Mouse (Mus musculus) regulatory T cell (primary cell): ENCODE measurements around the gene Ndrg3.

ENCODE experiments used
- in situ Hi-C: fragments of 300-600 bp; cut with MboI, MseI; formaldehyde crosslinking; loops from one replicate; pipeline ENCODE4 v1.15.1; 2025; ENCODE audit warnings: high pct_unique_total_duplicates

The Ndrg3 gene

DNA sequence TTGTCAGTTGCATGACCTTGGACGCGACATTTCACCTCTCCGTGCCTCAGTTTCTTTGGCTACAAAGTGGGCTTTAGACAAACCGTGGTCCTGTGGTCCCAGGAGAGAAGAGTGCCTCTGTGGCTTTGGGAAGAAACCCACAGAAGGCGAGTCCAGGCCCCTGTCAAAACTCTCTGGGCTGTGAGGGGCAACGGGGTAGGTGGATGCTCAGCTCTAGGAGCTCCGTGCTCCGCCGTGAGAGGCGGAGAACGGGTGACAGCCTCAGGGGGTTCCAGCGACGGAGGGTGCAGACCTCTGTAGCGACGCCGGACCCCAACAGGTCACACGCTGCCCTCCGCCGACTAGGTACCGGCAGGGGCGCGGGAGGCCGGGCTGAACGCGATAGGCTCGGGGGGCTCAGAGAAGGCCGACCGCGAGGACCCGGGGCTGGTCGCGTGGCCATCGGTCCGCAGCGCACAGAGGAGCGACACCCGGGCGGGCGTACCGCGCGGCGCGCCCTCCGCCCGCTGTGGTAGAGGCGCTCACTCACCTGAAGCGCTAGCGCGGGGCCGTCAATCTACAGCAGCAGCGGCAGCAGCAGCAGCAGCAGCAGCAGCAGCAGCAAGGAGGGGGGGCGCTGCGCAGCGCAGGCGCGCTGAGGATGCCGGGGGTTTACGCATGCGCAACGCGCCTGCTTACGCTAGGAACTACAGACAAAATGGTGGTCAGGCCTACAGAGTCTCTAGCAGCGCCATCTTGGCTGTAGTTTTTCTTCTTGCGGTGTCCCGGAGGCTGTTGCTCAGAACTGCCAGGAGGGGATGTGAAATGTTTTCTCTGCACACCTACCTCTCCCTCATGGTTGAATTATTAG is at the start of gene Ndrg3:
Gene Ndrg3 (minus strand): TSS at position 587 of the 850 bp plus-strand sequence.
- in situ Hi-C loops, result no loop called here

DNA sequence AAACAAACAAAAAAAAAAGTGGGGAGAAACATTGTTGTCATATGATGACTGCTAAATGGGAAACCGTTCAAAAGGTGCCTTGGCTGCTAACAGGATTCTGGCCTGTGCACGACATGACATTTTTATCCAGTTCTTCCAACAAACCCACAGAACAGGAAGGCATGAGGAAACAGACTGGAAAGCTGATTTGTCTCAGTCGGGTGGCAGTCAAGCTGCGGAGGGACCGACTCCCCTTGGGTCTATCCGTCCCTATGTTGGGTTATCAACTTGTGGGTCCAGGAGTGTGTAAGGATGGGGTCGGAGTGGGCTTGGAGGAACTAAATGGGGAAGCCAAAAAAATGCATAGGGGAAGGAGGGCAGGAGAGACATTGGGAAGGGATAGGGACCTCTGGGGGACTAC is 49.6 kb upstream of the Ndrg3 start:
- in situ Hi-C loops, result no loop called here

DNA sequence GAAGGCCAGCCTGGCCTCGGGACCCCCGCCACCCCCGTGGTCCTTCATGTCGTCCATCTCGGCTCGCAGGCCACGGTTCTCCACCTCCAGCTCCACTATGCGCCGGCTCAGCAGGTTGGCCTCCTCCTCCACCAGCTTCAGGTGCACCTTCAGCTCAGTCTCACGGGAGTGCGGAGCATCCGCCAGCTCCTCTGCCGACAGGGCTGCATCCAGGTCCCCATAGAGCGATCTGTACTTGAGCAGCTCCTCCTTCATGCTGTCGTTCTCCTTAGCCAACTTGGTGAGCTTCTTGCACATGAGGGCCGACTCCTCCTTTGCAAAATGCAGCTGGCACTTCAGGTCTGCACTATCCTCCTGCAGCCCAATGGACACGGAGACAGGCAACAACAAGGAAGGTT is 48.8 kb upstream of the Ndrg3 start:
- in situ Hi-C loops, result no loop called here

GRCm38 (mm10) chr2:157039900-157040648 is 48.2 kb upstream of the Ndrg3 start:
- in situ Hi-C loops, result no loop called here

DNA sequence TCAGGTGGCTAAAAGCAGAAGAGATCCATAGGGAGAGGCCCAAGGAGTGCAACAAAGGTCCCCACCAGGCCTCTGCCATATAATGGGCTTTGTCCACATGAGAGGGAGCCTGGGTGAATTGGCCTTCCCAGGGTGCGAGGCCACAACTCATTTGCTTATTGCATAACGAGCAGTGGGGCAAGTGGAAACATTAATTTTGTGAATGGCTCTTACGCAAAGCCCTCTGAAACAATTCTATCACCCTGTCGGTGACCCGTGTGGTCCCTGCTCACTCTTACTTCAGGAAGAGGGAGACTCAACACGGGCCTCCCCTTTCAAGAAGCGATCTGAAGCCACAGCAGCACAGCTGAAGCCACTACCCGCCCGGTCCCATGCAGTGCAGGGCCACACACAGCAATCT is 45.4 kb upstream of the Ndrg3 start:
- in situ Hi-C loops, result no loop called here

- in situ Hi-C loops, result no loop called here
These were observed 44.5 kb upstream of the Ndrg3 start for GRCm38 (mm10) chr2:157036400-157036799.

GRCm38 (mm10) chr2:157035371-157035770 is 43.5 kb upstream of the Ndrg3 start:
- in situ Hi-C loops, result no loop called here

DNA sequence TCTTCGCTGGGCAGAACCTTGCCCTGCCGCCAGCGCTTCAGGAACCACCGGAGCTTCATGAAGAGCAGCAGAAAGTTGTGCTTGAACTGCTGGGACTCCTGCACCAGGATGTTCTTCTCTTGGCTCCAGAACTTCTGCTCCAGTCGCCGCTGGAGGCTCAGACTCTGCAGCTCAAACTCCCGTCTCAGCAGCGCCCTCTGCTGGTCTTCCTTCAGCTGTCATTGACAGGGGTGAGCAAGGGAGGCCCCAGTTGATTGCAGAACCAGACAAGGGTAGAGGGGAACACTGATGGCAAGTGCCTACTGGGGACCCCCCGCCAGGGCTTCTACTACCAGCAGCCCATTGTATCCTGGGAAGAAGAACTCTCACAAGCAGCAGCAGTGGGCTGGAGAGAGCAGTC is 38.9 kb upstream of the Ndrg3 start:
- in situ Hi-C loops, result no loop called here

DNA sequence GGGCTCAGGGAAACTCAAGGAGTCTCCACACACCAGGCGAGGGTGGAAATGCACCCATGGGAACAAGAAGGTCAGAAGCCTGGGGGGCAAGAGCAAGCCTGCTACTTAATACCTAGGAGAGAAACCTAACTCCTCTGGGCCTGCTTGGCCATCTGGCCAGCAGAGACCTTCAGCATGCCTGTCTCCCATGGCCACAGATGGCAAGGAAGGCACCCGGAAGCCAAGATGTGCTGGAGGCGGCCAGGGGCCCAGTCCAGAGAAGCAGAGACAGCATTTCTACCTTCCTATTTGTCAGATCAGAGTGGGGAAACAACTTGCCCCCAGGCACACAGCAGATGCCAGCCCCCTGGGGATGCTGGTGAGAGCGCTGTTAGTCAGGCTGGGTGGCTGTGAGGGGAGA is 36.4 kb upstream of the Ndrg3 start:
- in situ Hi-C loops, result no loop called here

DNA sequence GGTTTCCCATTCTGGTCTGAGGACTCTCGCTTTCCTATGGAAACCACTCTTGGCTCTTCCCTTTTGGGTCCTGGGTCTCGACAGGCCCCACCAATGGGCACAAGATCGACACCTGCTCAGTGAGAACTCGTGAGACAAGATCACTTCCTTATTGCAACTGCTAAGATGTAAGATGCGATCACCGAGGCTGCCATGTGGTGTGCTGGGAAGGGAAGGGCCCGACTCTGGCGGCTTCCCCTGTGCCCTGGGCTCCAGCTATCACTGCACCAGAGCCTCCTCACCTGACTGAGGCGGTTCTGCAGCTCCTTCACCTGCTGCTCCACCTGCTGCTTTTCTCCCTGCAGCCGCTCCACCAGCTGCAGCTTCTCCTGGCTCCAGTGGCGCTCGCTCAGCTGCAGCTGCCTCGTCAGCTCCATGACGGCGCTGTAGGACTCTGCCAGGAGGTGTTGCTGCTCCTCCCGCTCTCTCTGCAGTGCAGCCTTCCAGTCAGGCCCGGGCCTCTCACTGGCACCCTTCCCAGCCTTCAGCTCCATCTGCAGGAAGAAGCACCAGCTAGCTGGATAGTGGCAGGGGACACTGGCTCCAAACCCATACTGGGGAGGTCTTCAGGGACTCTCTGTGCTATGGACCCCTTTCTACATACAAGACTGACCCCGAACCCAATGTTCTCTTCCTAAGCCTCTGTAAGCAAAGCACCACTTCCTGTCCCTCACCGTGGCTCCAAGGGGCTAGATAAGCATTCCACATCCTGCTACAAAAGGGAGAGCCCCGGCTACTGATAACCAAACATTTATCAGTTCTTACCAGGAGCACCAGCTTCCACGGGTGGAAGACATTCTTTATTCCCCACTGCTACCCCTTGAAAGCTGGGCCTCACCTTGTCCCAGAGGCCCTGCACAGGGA is 35.5 kb upstream of the Ndrg3 start:
- in situ Hi-C loops, result no loop called here

DNA sequence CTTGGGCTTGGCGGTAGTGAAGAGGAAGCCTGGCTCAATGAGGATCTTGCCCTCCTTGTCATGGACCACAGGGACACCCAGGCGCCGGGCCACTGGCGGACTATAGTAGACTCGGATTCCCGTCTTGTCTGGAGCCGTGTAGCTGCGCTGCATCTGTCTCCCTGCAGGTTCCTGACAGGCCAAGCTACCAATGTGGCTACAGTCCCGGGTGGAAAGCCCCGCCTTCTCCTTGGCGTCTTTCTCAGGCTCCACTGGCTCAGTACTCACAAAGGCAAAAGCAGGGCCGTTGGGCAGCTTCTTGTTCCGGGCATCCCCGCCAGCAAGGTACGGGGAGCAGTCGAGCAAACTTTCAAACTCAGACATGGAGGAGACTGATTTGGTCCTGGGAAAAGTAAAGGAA is 29.3 kb upstream of the Ndrg3 start:
- in situ Hi-C loops, result no loop called here

DNA sequence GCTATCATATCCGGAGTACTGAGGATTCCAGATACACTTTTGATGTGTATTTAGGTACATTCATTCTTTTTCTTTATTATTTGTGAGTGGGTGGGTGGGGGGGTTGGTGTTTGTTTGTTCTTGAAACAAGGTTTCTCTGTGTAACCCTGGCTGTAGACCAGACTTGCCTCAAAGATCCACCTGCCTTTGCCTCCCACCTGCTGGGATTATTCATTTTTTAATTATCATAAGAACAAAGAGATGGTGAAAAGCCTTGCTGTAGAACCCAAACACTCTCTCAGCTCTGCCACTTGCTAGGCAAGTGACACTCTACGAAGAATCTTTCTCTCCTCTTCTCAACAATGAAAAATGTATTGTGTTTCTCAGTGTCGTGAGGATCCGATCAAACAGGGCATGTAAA is 27.4 kb upstream of the Ndrg3 start:
- in situ Hi-C loops, result loop anchor here (5.0 kb wide), 1 partner anchor 82 kb away; no protein-coding TSS in a partner anchor

DNA sequence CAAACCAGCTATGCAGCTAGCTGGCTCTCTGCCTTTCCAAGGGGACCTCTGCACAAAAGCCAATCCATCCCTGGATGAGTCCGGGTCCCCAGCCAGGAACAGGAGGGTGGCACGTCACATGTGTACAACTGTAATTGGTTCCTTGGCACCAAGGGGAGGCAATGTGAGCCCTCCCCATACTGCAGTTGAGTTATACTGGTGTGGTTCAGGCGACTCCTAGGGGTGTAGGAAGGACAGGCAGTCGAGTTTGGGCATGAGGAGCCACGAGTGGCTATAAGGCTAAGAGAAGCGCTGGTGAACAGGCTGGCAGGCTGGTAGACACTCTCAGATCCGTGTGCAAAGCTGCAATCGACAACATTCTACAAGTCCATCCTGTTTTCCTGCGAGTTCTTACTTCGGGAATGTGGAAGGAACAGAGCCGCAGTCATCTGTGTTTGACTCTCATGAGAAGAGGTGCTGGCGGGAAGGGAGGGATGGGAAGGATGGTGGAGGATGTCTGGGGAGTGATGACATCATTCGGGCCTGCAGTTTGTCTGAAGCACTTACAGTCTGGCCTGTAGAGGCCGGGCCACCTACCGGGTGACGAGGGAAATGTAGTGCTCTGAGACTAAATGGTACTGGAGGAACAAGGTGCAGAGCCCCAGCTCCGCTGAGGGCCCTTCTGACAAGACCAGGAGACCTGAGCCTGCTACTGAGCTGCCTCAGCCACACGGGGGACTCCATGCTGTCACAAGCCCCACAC is 24.8 kb upstream of the Ndrg3 start:
- in situ Hi-C loops, result loop anchor here (5.0 kb wide), 1 partner anchor 79 kb away; no protein-coding TSS in a partner anchor

DNA sequence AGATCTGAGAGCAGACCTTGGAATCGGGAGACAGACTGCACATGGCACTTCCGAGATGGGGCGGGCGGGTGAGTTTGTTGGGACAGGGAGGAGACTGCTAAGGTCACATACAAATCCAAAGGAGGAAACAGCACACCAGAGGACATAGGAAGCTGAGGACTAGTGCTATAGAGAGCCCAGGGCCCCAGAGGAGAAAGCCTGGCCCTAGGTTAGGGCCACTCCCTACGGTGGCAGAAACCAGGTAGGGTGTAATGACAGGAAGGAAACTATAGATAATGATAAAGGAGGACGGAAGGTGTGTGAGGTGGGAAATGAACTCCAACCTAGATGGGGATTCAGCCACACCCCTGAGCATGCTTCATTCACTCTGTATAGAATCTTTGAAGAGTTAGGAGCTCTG is 20.5 kb upstream of the Ndrg3 start:
- in situ Hi-C loops, result no loop called here

DNA sequence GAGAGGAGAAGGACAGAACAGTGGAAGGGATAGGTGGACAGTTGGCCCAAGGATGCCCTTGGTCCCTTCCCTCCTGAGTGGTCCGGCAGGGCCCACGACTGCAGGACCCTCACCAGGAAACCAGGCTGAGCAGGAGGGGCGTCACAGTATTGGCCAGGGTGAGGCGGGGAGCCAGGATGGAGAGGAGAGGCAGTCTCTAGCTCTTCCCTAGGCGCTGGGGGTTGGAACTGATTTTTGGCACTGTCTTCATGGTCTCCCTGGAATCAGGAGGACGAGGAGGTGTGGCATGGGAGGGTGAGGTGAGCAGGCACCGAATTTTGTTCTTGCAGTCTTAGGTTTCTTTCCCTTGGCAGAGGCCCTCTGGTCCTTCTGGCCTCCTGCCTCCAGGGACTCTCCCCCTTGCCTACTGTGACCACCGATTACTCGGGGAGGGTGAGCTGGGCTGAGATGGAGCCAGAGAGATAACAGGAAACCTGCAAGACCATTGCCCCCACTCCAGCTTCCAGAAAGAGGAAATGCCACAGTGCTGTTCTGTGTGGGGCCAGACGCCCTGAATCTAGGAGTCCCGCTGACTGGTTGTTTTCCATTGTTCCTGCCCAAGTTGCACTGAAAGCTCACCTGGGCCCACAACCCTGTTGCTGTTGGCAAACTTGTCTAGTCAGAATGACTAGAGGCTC is 18.9 kb upstream of the Ndrg3 start:
- in situ Hi-C loops, result no loop called here

DNA sequence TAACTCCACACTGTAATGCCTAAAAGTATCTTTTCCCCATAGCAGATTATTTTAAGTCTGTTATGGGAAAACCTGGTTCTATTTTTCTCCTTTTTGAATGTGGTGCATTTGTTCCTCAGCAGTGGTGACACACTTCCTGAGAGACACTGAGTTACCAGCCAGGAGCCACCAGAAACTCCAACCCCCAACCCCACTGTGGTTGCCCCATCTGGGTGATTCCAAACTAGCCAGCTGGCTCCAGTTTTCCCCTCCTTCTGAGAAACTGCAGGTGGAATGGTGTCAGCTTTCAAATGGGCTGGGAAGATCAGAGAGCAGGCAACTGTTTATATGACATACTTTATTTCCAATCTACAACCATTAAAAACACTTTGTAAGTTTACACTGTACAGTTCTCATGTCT is 18.3 kb upstream of the Ndrg3 start:
- in situ Hi-C loops, result no loop called here

DNA sequence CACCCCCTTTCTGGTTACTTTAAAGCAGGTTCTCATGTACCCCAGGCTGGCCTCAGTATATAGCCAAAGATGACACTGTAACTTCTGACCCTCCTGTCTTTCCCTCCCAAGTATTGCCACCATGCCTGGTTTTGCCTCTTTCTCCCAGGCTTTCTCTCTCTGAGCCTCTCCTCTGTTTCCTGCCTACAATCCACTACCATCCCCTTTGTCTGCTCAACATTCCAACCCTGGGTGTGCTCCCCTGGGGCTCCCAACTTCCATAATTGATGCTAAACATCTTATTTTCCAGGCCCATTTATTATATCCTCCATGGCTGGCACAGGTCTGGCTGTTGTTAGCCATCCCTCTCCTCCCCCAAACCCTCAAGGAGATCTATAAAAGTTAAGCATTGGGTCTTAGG is 16.7 kb upstream of the Ndrg3 start:
- in situ Hi-C loops, result no loop called here

GRCm38 (mm10) chr2:157007234-157007596 is 15.4 kb upstream of the Ndrg3 start:
- in situ Hi-C loops, result no loop called here

GRCm38 (mm10) chr2:157006511-157007233 is 14.8 kb upstream of the Ndrg3 start, which contains the start of gene Dsn1:
Gene Dsn1 (minus strand): TSS chr2:157007154.
- in situ Hi-C loops, result no loop called here

DNA sequence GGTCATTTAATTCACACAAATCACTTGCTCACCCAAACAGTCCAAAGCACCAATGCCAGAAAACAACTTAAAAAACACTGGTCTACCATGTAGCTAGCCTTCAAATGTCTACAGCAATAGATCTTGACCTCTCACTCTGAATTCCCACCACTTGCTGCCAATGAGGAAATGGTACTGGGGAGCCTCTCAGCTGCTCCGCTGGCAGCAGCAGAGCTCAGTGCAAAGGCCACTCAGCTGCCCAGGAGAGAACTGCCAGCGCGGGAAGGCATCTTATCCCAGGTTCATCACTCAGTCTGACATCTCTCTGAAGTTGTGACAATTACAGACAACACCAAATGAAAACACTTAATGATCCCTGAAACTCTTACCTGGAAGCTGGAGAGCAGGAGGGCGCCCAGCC is 10.5 kb upstream of the Ndrg3 start:
- in situ Hi-C loops, result no loop called here
